Comparison of ENCODE assay signal across 8 mouse cellular contexts in the genomic region with DNA sequence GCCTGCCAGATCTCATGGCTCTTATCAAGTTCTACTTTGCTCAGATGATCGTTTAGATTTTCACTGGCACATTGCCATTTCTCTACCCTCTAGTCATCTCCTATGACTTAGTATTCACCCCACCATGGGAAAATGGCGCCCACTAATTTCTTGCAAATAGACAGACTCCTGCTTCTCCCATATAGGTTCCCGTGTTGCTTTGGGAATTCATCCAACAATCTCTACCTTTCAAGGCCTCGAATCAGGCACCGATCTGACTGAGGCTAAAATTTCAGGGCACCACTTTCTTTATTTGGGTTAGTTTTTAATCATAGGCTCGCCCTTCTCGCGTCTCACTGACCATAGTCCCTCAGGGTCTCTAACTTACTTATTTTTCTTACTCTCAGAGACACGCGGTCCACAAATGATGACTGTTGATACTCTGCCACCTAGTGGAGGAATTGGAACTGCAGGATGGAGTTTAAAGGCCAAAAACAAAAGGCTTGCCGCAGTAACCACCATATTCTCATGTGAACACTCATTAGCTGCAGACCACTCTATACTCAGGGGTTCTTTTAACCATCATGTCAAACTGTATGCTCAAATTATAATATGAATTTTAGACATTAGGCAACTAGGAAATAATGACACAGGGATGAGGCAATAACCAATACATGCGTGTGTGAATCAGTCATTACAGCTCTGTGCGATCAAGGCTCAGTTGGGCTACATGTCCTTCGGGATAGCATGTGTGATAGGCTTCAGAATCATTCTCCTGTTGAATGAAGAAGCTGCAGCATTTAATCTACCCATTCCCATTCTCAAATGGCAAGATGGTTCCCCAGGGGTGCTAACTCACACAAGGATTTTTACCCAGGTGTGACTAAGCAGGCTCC.
DNase-seq lines count a peak whose midpoint lies in the region; ATAC-seq lines count a peak whose summit lies in the region.

No protein-coding gene starts in this region.

- no peak for ATAC-seq in neural tube, embryonic 15.5 days (ENCODE audit: low FRiP score)
- peak; percentile 60 for ATAC-seq in forebrain, embryonic 12.5 days (ENCODE audit: low FRiP score)
- peak; percentile 42; the same call in 1 of the 2 replicates for ATAC-seq in midbrain, embryonic 15.5 days (replicated peaks)

- H3K27me3 ChIP-seq in neural tube, embryonic 15.5 days (replicated peaks) = 0 out of 2 replicates have a peak, but pooled peaks cover 3% of the 10 kb centered on the region
- H3K27me3 ChIP-seq in forebrain, embryonic 12.5 days = peaks cover 13% of the 10 kb centered on the region
- H3K27me3 ChIP-seq in midbrain, embryonic 15.5 days (replicated peaks) = peaks cover 4% of the 10 kb centered on the region; the same call in 1 of the 2 replicates

- DNase-seq in neural tube, embryonic 10.5 days (ENCODE audit: extremely low spot score, low spot score) = peak; percentile 53
- DNase-seq in c-Kit-positive CD71-positive TER-119-negative erythroid progenitor cells, embryonic 14.5 days (ENCODE audit: low read depth) = peak; percentile 37
- peak; percentile 56 for DNase-seq in kidney, adult 18-20 months
- peak; percentile 49 for DNase-seq in left cerebral cortex, postnatal 4 days
- peak; percentile 10 to 21 for DNase-seq in urinary bladder, postnatal 36 days (ENCODE audit: low spot score in 2 of 2)

- H3K4me1 ChIP-seq in neural tube, embryonic 15.5 days = 0 out of 2 replicates have a peak, but pooled peaks cover 3% of the 10 kb centered on the region
- H3K4me1 ChIP-seq in forebrain, embryonic 12.5 days = no peaks in the 10 kb centered on the region
- H3K4me1 ChIP-seq in midbrain, embryonic 15.5 days = 0 out of 2 replicates have a peak, but pooled peaks cover 3% of the 10 kb centered on the region

- no peak overlapping the region for H3K4me2 ChIP-seq in neural tube, embryonic 15.5 days
- no peak overlapping the region for H3K4me2 ChIP-seq in forebrain, embryonic 12.5 days
- no peak overlapping the region; the same call in 1 of the 2 replicates for H3K4me2 ChIP-seq in midbrain, embryonic 15.5 days

- H3K4me3 ChIP-seq in neural tube, embryonic 15.5 days (replicated peaks) = no peak overlapping the region
- no peak overlapping the region for H3K4me3 ChIP-seq in forebrain, embryonic 12.5 days (replicated peaks)
- no peak overlapping the region for H3K4me3 ChIP-seq in midbrain, embryonic 15.5 days

- H3K36me3 ChIP-seq in neural tube, embryonic 15.5 days = no peaks in the 10 kb centered on the region
- no peaks in the 10 kb centered on the region for H3K36me3 ChIP-seq in forebrain, embryonic 12.5 days (replicated peaks)
- no peaks in the 10 kb centered on the region for H3K36me3 ChIP-seq in midbrain, embryonic 15.5 days (replicated peaks)

- WGBS in neural tube, embryonic 15.5 days = 53% methylated on average over 14 of the region's 14 CpGs
- 55% methylated on average over 14 of the region's 14 CpGs for WGBS in forebrain, embryonic 12.5 days
- WGBS in midbrain, embryonic 15.5 days = 49% methylated on average over 14 of the region's 14 CpGs

- intact Hi-C loops in left cerebral cortex, postnatal 4 days (cut with DNase I) = loop anchor here (2.0 kb wide), 1 partner anchor 120 kb away; a partner anchor contains a TSS

- no peaks in the 10 kb centered on the region for H3K9me3 ChIP-seq in neural tube, embryonic 15.5 days (replicated peaks)
- H3K9me3 ChIP-seq in forebrain, embryonic 12.5 days = no peaks in the 10 kb centered on the region
- H3K9me3 ChIP-seq in midbrain, embryonic 15.5 days = no peaks in the 10 kb centered on the region

- no peak overlapping the region for H3K9ac ChIP-seq in neural tube, embryonic 15.5 days (replicated peaks)
- no peak overlapping the region for H3K9ac ChIP-seq in forebrain, embryonic 12.5 days
- no peak overlapping the region for H3K9ac ChIP-seq in midbrain, embryonic 15.5 days

- no peak overlapping the region for H3K27ac ChIP-seq in neural tube, embryonic 15.5 days (replicated peaks)
- H3K27ac ChIP-seq in forebrain, embryonic 12.5 days = no peak overlapping the region
- no peak overlapping the region for H3K27ac ChIP-seq in midbrain, embryonic 15.5 days
